In genomic region chr3:9357639-9358038, GRCm38 (mm10) we compare ENCODE assay signal across 13 mouse cellular contexts.
DNase-seq lines count a peak whose midpoint lies in the region; ATAC-seq lines count a peak whose summit lies in the region.
"Had no signal": no experiment of that assay in that cellular context is flagged by ENCODE, and none has a peak within 500 bp of the region (broad histone marks: within the 10 kb centered on the region; RNA-seq: fewer than 3 reads in every experiment).

No protein-coding gene starts in this region.

- DNase-seq in frontal cortex, postnatal 25 days (ENCODE audit: low spot score in 2 of 2) = no peak
- DNase-seq in layer of hippocampus, adult 11-12 months (ENCODE audit: low spot score) = peak; percentile 12
- DNase-seq in layer of hippocampus, adult 9-10 months (ENCODE audit: low spot score) = no peak
- DNase-seq in left cerebral cortex, postnatal 14 days (ENCODE audit: low spot score in 2 of 2) = peak; percentile 18 to 44
- DNase-seq in left cerebral cortex, adult 18-20 months (ENCODE audit: low spot score in 2 of 2) = no peak
- DNase-seq in brain, adult 2 months (ENCODE audit: low read depth, low spot score) = peak; percentile 65
- DNase-seq in c-Kit-positive CD71-positive TER-119-positive erythroid progenitor cells, embryonic 14.5 days (ENCODE audit: low spot score) = no peak
- DNase-seq: cerebellum, adult 8-10 months; cerebellum, postnatal 14 days; gastrocnemius, adult 2 months; gastrocnemius, postnatal 25 days had no signal

- intact Hi-C loops in left cerebral cortex, postnatal 14 days (cut with DNase I) = no loop called here

- peak; percentile 96 for ATAC-seq in frontal cortex, adult (ENCODE audit: low TSS enrichment)
- ATAC-seq: forebrain, embryonic 15.5 days had no signal

Comparison
In these comparisons a context has a peak if more than half of its experiments do, and no peak if none do; other contexts are left out.
1. DNase-seq: peak in layer of hippocampus, adult 11-12 months (single experiment), left cerebral cortex, postnatal 14 days (2 of 2) and brain, adult 2 months (single experiment); none in frontal cortex, postnatal 25 days (0 of 2), layer of hippocampus, adult 9-10 months (single experiment), left cerebral cortex, adult 18-20 months (0 of 2) and c-Kit-positive CD71-positive TER-119-positive erythroid progenitor cells, embryonic 14.5 days (single experiment).